Mouse (Mus musculus): Measurements from ENCODE around the gene Kcnk7. TPM values are rescaled to one million over a fixed set of nuclear protein-coding genes. Genes with fewer than 3 reads are reported as not detected.
A peak's percentile ranks its signal among the peaks of the same experiment; 100 is the strongest.

Gene Kcnk7
- total RNA-seq, 2 experiments from 2014 or later, result not detected

- no peak for DNase-seq
- intact Hi-C loops (cut with DNase I; ENCODE audit: low total_unique reads), result no loop called here
Measured at GRCm38 (mm10) chr19:5722848-5723425, 18.8 kb downstream of the Kcnk7 start.

- intact Hi-C loops (cut with DNase I; ENCODE audit: low total_unique reads), result no loop called here
Measured at GRCm38 (mm10) chr19:5723934-5724548, 19.9 kb downstream of the Kcnk7 start.

GRCm38 (mm10) chr19:5724549-5724941, 20.4 kb downstream of the Kcnk7 start:
- DNase-seq, result peak; percentile 91
- intact Hi-C loops (cut with DNase I; ENCODE audit: low total_unique reads), result no loop called here

More at GRCm38 (mm10) chr19:5723934-5724548, 19.9 kb downstream of the Kcnk7 start:
- DNase-seq, result no peak

- intact Hi-C loops (cut with DNase I; ENCODE audit: low total_unique reads), result no loop called here
Measured at GRCm38 (mm10) chr19:5725029-5725707, 21.0 kb downstream of the Kcnk7 start.

DNA sequence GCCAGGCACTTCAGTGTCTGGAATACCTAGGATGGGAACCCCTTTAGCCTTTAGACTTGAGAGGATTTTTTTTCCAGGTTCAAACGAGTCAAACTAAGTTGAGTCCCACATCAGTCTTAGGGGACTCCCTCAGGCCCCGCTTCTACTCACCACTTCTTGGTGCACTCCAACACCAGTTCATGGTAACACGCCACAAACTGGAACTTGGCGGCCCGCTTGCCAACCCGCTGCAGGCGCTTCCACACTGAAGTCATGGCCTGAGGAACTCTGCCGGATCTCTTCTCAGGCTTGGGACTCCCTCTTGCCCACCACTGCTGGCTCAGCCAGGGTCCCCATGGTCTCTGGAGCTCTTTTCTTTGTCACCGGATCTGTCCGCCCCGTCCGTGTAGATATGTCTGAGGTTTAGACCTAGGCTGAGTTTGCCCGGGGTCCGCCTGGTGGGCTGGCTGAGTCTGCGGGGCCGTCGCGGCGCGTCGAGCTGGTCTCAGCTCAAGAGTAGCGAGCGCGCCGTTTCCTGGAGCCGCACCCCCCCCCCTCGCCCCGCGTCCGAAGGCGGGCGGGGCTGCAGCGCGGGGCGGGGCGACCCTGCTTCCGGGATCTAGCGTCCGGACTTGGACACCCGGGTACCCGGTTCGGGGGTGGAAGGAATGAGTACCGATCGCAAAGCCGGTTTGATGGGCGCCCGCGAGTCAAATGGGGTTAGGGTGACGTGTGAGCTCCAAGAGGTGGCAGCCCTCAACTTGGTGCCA, 21.8 kb downstream of the Kcnk7 start, which contains the start of gene Ehbp1l1:
TSS of gene Ehbp1l1 (minus strand) at position 551 of the 749 bp plus-strand sequence.
- intact Hi-C loops (cut with DNase I; ENCODE audit: low total_unique reads), result no loop called here

More at GRCm38 (mm10) chr19:5725029-5725707, 21.0 kb downstream of the Kcnk7 start:
- DNase-seq, result peak; percentile 84

DNA sequence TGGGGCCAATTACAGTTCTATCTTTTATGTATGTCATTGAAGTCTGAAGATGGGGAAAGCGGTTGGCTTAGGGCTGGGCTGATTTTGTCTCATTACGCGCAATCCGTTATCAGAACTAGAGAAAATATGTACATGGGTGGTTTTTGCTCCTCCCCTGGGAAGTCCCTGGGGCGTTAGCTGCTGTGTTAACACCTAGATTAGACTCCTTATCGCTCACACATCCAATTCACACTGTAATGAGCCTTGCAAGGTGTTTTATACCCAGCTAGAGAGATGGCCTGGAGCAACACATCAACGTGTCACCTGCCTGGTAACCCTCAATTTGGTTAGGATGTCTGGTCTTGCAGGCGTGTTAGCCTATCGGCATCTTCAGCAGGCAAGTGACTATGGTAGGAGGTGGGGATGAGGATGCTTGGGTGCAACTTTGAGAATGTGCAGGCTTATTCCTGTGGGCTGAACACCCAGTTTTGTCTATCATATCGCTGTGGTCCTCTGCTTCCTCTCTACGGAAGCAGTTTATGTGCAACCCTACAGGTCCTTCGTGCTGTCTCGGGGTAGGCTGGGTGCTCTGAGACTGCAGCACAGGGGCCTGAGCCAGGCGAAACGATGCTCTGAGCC, 22.9 kb downstream of the Kcnk7 start:
- intact Hi-C loops (cut with DNase I; ENCODE audit: low total_unique reads), result no loop called here
- no peak for DNase-seq

More for the DNA sequence above, 21.8 kb downstream of the Kcnk7 start, which contains the start of gene Ehbp1l1:
- DNase-seq, result peak; percentile 87

DNA sequence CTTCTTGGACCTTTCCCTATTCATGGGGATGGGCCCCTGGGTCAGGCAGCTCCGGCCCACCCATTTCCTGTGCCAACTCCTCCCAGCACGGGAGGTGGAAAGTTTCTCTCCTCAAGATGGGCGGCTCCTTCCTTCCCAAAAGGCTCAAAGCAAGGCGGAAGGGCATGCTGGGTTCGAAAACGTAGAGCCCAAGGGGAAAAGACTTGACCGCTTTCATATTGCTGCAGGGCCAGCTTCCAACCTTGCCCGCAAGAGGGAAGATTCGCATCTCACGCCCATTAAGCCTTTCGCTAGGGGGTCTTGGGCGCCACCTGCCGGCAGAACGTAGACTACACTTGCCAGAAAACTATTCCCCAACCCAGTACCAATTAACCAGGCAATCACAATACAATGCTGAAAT, 23.5 kb downstream of the Kcnk7 start:
- intact Hi-C loops (cut with DNase I; ENCODE audit: low total_unique reads), result no loop called here
- DNase-seq, result peak; percentile 89

GRCm38 (mm10) chr19:5728631-5729443, 24.7 kb downstream of the Kcnk7 start:
- intact Hi-C loops (cut with DNase I; ENCODE audit: low total_unique reads), result no loop called here
- peak; percentile 80 for DNase-seq

GRCm38 (mm10) chr19:5729444-5729815, 25.3 kb downstream of the Kcnk7 start, which contains the start of gene Fam89b:
Gene Fam89b (minus strand): TSS chr19:5729653.
- intact Hi-C loops (cut with DNase I; ENCODE audit: low total_unique reads), result no loop called here
- peak; percentile 94 for DNase-seq

DNA sequence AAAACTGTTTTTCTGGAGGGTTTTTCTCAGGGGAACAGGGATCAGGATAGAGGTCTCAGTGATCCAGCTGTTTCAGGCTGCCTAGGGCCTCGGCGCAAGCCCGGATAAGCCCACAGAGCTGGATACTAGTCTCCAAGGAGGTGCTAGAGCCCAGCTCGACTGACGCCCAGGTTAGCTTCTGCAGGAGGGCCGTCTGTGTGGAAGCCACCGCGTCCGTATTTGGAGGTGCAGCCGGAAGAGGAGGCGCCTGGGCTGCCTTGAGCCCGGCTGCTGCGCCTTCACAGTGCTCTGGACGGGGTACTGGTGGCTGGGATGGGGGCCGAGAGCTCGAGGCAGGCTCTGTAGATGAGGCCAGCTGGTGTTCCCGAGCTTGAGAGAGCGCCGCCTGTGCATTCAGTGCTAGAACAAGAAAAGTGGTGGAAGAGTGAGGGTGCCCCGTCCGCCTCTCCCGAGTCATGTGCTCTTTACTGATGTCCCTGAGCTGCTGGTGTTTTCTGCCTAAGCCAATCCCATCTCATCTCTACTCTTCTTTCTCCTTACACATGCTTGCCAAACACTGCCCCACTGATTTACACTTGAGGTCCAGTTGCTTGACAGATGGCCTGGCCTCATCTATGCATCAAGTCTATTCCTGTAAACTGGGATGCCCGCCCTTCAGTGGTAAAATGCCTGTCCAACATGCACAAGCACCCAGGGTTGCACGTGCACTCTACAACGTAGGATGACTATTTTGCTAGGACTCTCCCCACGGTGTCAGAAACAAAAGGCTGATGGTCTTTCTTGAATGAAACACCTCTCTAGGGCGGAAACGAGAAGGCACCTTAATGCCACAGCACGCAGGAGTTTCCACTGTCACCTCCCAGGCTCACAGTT, 26.4 kb downstream of the Kcnk7 start:
- DNase-seq, result no peak
- intact Hi-C loops (cut with DNase I; ENCODE audit: low total_unique reads), result no loop called here

DNA sequence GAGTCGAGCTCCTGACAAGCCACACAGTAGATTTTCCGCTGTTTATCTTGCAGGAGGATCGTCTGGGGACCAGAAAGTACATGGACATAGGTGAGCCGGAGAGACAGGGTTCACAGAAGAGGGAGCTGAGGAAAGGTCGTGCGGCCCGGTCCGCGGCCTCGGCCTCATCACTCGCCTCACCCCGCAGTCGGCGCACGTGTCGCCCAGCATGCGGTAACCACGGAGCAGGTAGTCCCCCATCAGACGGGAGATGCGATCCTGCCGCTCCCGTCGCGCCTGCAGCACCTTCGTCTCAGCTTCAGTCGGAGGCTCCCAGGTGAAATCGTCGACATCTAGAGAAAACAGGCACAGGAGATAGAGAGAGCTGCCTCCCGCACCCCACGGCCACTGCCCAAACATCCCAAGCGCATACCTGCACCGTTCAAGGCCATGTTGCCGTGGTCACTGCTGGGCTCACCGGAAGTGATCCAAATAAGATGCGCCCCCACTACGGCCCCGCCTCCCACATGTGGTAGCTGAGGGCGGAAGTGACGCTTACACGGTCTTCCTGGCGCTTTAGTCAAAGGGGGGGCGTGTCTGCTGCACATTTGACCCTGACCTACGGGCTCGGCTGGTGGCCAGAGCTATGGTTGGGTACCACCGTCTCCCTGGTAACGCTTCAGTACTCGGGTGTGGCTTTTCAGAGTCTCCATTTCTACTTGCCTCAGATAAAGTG, 27.3 kb downstream of the Kcnk7 start:
- DNase-seq, result peak; percentile 93
- intact Hi-C loops (cut with DNase I; ENCODE audit: low total_unique reads), result no loop called here

- intact Hi-C loops (cut with DNase I; ENCODE audit: low total_unique reads), result no loop called here
Measured at GRCm38 (mm10) chr19:5734325-5734724, 30.2 kb downstream of the Kcnk7 start.

DNA sequence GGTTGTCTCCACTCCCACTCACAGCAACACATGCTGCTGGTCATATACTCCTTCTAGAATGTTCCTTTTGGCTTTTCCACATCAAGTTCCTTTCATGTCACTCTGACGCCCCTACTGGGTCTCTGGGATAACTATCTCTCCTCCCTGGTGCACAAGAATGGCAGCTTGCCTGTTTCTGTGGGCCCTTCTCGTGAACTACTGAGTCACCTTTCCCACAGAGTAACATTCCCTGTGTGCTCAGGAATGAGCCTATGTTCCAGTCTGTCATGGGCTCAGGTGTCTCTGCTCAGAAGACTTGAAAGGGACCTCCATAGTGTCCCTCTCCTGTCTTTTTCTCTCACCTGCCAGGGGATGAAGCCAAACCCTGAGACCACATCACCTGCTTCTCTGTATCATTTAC, 35.3 kb downstream of the Kcnk7 start:
- DNase-seq, result no peak
- intact Hi-C loops (cut with DNase I; ENCODE audit: low total_unique reads), result loop anchor here (5.0 kb wide), 1 partner anchor 38 kb away; no protein-coding TSS in a partner anchor

More at GRCm38 (mm10) chr19:5734325-5734724, 30.2 kb downstream of the Kcnk7 start:
- no peak for DNase-seq

DNA sequence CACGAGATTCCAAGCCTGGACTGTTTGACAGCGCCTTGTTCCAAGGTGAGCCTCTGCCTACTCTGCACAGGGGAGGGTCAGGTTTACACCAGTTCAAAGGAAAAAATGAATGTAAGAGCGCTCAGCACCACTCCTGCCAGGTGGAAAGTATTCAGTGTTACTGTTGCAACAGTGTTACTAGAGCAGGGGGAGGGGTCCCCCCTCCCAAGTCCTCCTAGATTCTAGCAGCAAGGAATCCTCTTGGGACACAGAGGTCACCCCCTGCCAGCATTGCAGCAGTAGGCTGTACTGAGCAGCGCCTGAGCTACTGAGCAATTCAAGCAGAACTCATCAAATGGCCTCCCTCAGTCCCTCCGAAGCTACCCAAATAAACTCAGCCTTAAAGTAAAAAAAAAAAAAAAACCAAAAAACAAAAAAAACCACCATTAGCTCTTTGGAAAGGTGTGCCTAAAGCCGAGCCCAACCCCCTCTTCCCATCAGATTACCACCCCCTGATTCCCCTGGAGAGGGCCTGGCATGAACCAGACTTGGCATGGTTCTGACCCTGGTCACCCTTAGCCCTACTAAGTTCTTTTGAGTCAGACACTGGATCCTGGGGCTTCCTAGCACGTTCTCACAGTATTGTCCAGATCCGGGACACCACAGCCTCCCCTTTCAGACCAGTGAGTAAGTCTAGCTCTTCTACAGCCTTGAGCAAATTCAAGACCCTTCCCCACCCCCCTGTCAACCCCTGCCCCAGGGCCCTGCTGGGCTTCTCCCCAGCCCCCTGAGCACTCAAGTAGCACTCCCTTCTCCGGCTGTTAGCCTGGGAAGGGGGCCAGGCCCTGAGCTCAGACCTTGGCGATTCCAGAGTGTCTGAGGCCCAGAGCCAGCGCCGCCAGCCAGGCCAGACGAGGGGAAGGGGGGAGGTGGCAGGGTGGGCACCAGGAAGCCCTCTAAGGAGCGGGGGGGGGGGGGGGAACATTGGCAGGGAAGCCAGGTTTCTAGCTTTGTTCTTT, 36.5 kb downstream of the Kcnk7 start, which contains the start of gene Ltbp3:
TSS of gene Ltbp3 (plus strand) at position 585 of the 998 bp plus-strand sequence.
- intact Hi-C loops (cut with DNase I; ENCODE audit: low total_unique reads), result no loop called here
- peak; percentile 90 for DNase-seq

DNA sequence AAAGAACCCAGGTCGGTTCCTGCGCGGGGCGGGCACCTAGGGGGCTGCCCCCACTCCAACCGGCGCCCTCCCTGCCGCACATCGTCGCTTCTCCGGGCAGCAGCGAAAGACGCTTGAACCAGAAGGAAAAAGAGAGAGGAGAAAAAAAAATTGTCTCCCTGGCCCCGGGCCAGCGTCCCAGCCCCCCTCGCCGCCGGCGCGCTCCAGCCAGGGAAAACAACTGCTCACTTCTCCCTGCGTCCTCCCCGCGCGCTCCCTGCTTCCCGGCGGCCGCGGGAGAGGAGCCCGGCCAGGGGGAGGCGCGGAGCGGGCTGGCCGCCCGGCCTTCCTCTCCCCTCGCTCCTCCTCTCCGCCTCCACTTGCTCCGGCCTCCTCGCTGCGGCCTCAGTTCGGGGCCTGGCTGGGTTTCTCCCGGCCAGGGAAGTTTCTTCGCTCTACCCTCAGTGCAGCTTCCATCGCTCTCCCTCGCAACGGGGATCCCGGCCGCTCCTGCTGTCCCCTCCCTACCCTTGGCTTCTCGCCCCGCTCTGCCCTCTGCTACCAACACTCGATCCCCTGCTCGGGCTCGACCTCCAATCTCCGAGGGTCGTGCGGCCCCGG, 37.6 kb downstream of the Kcnk7 start:
- intact Hi-C loops (cut with DNase I; ENCODE audit: low total_unique reads), result no loop called here
- DNase-seq, result peak; percentile 89
